Mouse (Mus musculus) hindbrain, embryonic 16.5 days (tissue): Measurements from ENCODE around the gene Gm29797. TPM values are rescaled to one million over a fixed set of nuclear protein-coding genes. Genes with fewer than 3 reads are reported as not detected.

Experiments used
- ATAC-seq: fragments of 200-750 bp; cut with Nextera tagmentation; 2 replicates; pipeline ENCODE4 v1.8.0; 2017; ENCODE audit warnings: moderate TSS enrichment, moderate library complexity
- H3K27ac ChIP-seq: fragments of 300-500 bp; sonication (generic); 2 replicates; pipeline ENCODE4 v1.5.1; 2014; ENCODE audit warnings: low read depth, mild to moderate bottlenecking, control low read depth, low read length, moderate library complexity
- H3K27me3 ChIP-seq: fragments of 300-500 bp; sonication (generic); replicated peaks from 2 replicates; pipeline ENCODE4 v1.6.1; 2014; ENCODE audit warnings: low read length; ENCODE audit not compliant: control insufficient read depth, insufficient read depth
- H3K36me3 ChIP-seq: fragments of 300-500 bp; sonication (generic); 2 replicates; pipeline ENCODE4 v1.6.1; 2014; ENCODE audit warnings: mild to moderate bottlenecking, low read length, moderate library complexity, mixed read lengths; ENCODE audit not compliant: control insufficient read depth, insufficient read depth
- H3K4me1 ChIP-seq: fragments of 300-500 bp; sonication (generic); 2 replicates; pipeline ENCODE4 v1.6.1; 2014; ENCODE audit warnings: low read depth, low read length; ENCODE audit not compliant: control insufficient read depth, insufficient read depth
- H3K4me2 ChIP-seq: fragments of 300-500 bp; sonication (generic); 2 replicates; pipeline ENCODE4 v1.6.1; 2014; ENCODE audit warnings: mild to moderate bottlenecking, low read length, control low read depth, moderate library complexity
- H3K4me3 ChIP-seq: fragments of 300-500 bp; sonication (generic); 2 replicates; pipeline ENCODE4 v1.5.1; 2014; ENCODE audit warnings: mild to moderate bottlenecking, low read length, control low read depth, moderate library complexity
- H3K9ac ChIP-seq: fragments of 300-500 bp; sonication (generic); 2 replicates; pipeline ENCODE4 v1.6.1; 2014; ENCODE audit warnings: low read depth, mild to moderate bottlenecking, control low read depth, low read length, moderate library complexity
- H3K9me3 ChIP-seq: fragments of 300-500 bp; sonication (generic); 2 replicates; pipeline ENCODE4 v1.6.1; 2014; ENCODE audit warnings: mild to moderate bottlenecking, low read length, moderate library complexity; ENCODE audit not compliant: control insufficient read depth
- WGBS: fragments of 180-500 bp; shearing (Covaris S2); extraction: QIAGEN DNeasy Blood & Tissue Kit; methylation state at CpG from one replicate; pipeline ENCODE4 v1.1.7; 2014; 5-methylcytosine and 5-hydroxymethylcytosine counted together
- polyA plus RNA-seq: library from polyadenylated mRNA; unstranded; fragments of >200 nt; fragmentation: Nextera tagmentation; extraction: Ambion mirVana; gene quantifications from 2 replicates; pipeline ENCODE4 v1.2.1, GENCODE M21; 2015

Gm29797 gene
- polyA plus RNA-seq, 1 experiment from 2014 or later, result not detected

DNA sequence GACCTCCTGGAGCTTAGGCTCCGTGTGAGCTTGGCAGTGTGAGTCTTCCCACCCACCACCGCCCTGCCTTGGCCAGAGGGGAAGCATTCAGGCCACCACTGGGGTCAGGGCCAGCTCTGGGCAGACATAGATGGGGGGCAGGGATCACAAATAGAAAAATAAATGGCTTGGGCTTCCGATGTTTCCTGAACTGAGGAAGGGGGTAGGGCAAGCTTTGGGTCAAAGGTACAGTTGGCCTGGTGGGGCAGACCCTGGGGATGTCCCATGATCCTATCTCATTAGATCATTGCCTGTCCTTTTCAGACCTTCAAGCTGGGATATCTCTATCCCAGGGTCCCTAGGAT lies 20.9 kb downstream of the Gm29797 start:
- Histone ChIP-seq H3K9ac (no peak overlapping the region), H3K36me3 (no peaks in the 10 kb centered on the region), H3K4me1 (peaks cover 19% of the 10 kb centered on the region), H3K9me3 (no peaks in the 10 kb centered on the region), H3K4me2 (no peak overlapping the region), H3K27me3 (peaks cover 2% of the 10 kb centered on the region), H3K27ac (no peak overlapping the region), H3K4me3 (no peak overlapping the region)
- WGBS, result 62% methylated on average over 3 of the region's 3 CpGs
- ATAC-seq, result no peak

DNA sequence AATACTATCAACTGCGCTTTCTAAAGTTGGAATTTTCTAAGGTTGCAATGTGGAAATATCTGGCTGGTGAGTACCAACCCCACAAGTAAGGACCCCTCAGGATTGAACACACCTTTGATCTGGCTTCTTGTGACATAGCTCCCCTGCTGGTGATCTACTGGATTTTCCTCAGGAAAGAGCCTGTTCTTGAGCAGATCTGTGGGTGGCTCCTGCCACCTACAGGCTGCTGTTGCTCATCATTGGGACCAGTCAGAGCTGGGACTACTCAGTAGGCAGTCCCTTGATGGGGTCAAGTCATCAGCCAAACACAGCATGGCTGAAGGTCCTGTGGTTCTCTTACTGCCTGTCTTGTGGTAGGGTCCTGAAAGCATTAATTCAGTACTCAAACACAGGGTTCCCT lies 21.9 kb downstream of the Gm29797 start:
- Histone ChIP-seq H3K4me1 (peaks cover 19% of the 10 kb centered on the region), H3K4me3 (no peak overlapping the region), H3K27me3 (no peaks in the 10 kb centered on the region), H3K9me3 (no peaks in the 10 kb centered on the region), H3K4me2 (no peak overlapping the region), H3K27ac (no peak overlapping the region), H3K36me3 (no peaks in the 10 kb centered on the region), H3K9ac (no peak overlapping the region)
- peak; percentile 65 for ATAC-seq
- 47% methylated on average over 1 of the region's 1 CpGs for WGBS

DNA sequence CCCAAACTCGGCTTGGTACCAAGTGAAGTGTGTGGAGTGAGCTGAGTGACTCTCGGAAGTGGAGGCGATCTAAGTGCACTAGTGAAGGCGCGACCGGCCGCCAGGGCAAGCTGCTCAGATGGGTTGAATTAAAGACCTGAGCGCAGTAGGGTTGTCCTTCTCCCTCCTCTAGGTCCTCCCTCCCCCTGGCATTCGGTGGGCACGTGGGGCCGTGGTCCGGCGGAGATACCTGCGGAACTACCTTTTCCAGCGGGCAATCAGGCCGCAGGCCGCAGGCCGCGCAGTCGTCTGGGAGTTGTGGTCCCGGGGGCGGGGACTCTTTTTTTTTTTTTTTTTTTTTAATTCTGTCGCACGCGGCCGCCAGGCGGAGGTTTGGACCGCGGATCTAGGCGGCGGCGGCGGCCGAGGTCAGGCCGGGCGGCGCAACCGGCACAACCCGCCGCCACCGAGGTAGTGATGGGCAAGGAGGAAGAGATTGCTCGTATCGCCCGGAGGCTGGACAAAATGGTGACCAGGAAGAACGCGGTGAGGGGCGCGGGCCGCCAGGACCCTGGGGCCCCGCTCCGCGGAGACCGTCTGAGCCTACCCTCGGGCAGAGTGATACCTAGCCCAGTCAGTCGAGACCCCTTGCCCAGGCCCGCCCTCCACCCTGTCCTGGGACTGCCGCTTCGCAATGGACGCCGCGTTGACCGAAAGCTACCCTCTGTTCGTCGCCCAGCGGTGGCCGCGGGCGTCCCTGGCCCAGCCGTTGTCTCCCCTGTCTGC lies 23.3 kb downstream of the Gm29797 start, which contains the start of gene Tcea2:
Gene Tcea2 (plus strand): TSS at position 360 of the 765 bp plus-strand sequence.
- H3K4me2 ChIP-seq, result peak within 1 kb of the TSS; percentile 90
- peak; percentile 62 for ATAC-seq
- peak within 1 kb of the TSS; percentile 76 for H3K9ac ChIP-seq
- peak within 1 kb of the TSS; percentile 52 for H3K4me3 ChIP-seq
- under 1% methylated on average over 53 of the region's 69 CpGs for WGBS
- peak within 1 kb of the TSS; percentile 45 for H3K27ac ChIP-seq
- peaks cover 19% of the 10 kb centered on the region for H3K4me1 ChIP-seq
- H3K36me3 ChIP-seq, result no peaks in the 10 kb centered on the region
- no peaks in the 10 kb centered on the region for H3K27me3 ChIP-seq
- no peaks in the 10 kb centered on the region for H3K9me3 ChIP-seq

DNA sequence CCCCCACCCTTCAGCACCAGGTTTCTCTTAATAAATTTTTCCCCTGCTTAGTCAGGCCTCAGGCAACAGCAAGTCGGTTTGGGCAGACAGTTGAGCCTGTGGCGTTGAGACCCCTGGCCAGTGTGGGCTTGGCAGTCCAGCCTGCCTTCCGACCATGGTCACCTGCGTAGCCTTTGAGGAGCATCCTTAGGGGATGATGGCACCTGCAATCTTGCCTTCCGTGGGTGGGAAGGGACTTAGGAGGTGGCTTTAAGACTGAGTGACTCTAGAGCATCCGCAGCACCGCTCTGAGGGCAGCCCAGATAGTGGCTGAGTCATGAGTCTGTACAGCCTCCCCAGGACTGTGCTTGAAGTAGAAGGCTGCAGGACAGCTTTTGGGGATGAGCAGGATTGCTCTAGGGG lies 23.9 kb downstream of the Gm29797 start:
- peak; percentile 29 for ATAC-seq

DNA sequence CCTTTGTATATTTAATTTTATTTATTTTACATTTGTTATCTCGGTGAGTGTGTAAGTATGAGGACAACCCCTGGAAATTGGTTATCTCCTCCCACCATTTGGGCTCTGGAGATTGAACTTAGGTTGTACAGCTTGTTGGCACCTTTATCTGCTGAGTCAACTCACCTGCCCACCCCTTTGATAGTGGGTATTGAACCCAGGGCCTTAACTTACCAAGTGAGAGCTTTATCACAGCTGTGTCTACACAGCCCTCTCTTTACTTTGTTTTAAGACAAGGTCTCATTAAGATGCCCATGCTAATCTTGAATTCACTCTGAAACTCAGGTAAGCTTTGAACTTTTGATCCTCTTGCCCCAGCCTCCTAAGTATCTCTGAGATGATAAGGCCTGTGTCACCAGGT lies 25.1 kb downstream of the Gm29797 start:
- WGBS, result 100% methylated on average over 1 of the region's 1 CpGs

More for the DNA sequence above, 23.9 kb downstream of the Gm29797 start:
- Histone ChIP-seq H3K27me3 (no peaks in the 10 kb centered on the region), H3K4me1 (peaks cover 16% of the 10 kb centered on the region), H3K4me3 (peak overlapping the region; percentile 52), H3K36me3 (no peaks in the 10 kb centered on the region), H3K9ac (peak overlapping the region; percentile 76), H3K4me2 (peak overlapping the region; percentile 90), H3K27ac (peak overlapping the region; percentile 45), H3K9me3 (no peaks in the 10 kb centered on the region)
- 7% methylated on average over 7 of the region's 7 CpGs for WGBS

DNA sequence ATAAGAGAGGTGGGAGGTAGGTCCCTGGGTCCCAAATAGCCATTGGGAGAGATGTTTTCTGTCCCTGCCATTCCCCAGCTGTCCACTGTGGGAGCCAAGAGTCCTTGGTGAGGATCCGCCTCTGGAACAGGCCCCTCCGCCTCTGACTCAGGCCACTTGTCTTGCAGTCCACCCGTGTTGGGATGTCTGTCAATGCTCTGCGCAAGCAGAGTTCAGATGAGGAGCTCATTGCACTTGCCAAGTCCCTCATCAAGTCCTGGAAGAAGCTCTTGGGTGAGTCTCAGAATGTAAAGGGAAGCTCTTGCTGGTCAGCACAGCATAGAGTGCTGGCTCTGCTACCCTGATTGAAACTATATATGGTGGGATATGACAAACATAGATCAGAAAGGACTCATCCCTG lies 26.5 kb downstream of the Gm29797 start:
- H3K27ac ChIP-seq, result no peak overlapping the region
- no peak for ATAC-seq
- H3K9ac ChIP-seq, result no peak overlapping the region
- no peaks in the 10 kb centered on the region for H3K27me3 ChIP-seq
- H3K4me2 ChIP-seq, result no peak overlapping the region
- 69% methylated on average over 4 of the region's 4 CpGs for WGBS
- H3K4me3 ChIP-seq, result no peak overlapping the region
- 0 out of 2 replicates have a peak, but pooled peaks cover 6% of the 10 kb centered on the region for H3K36me3 ChIP-seq
- no peaks in the 10 kb centered on the region for H3K9me3 ChIP-seq
- peaks cover 16% of the 10 kb centered on the region for H3K4me1 ChIP-seq

More for the DNA sequence above, 25.1 kb downstream of the Gm29797 start:
- H3K9me3 ChIP-seq, result no peaks in the 10 kb centered on the region
- no peaks in the 10 kb centered on the region for H3K27me3 ChIP-seq
- H3K4me3 ChIP-seq, result no peak overlapping the region
- no peak overlapping the region for H3K27ac ChIP-seq
- no peak overlapping the region for H3K4me2 ChIP-seq
- no peak for ATAC-seq
- H3K9ac ChIP-seq, result no peak overlapping the region
- no peaks in the 10 kb centered on the region for H3K36me3 ChIP-seq
- H3K4me1 ChIP-seq, result peaks cover 16% of the 10 kb centered on the region

DNA sequence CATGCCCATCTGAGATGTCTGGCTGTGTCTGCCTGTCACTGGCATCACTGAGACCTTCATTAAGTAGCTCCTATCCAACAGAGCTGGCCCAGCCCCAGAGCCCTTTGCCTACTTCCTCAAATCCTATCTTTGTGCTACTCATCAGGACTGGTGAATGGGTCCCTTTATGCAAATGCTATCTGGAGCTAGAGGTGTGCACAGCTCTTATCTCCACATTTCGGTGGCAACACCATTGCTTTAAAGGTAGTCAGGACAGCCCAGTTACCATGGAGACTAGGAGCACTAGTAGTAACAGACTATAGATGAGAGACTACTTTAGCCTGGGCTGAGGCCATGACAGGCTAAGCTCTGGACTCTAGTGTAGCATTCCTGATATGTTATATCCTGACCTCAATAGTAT lies 27.9 kb downstream of the Gm29797 start:
- 89% methylated on average over 1 of the region's 1 CpGs for WGBS
- H3K36me3 ChIP-seq, result peaks cover 9% of the 10 kb centered on the region; the same call in 1 of the 2 replicates
- peaks cover 11% of the 10 kb centered on the region for H3K4me1 ChIP-seq
- no peak for ATAC-seq
- H3K4me3 ChIP-seq, result no peak overlapping the region
- H3K4me2 ChIP-seq, result no peak overlapping the region
- no peaks in the 10 kb centered on the region for H3K27me3 ChIP-seq
- no peaks in the 10 kb centered on the region for H3K9me3 ChIP-seq
- no peak overlapping the region for H3K9ac ChIP-seq
- H3K27ac ChIP-seq, result no peak overlapping the region

DNA sequence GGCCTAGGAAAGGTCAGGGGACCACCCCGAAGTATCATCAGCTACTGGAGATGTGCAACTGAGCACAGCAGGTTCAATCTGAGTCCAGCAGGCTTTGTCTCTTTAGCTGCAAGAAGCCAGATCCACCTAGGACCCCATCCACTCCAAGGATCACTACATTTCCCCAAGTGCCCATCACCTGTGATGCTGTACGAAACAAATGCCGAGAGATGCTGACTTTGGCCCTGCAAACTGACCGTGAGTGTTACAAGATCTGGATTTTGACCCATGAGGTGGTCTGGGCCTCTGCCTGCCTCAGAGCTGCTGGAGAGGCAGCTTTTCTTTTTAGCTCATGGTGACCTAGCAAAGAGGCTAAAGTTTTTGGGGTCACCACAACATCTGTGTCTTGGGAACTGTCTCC lies 28.9 kb downstream of the Gm29797 start:
- WGBS, result 93% methylated on average over 4 of the region's 4 CpGs
- H3K4me2 ChIP-seq, result no peak overlapping the region
- H3K4me1 ChIP-seq, result peaks cover 8% of the 10 kb centered on the region
- ATAC-seq, result no peak
- no peaks in the 10 kb centered on the region for H3K27me3 ChIP-seq
- no peak overlapping the region for H3K4me3 ChIP-seq
- H3K27ac ChIP-seq, result no peak overlapping the region
- H3K36me3 ChIP-seq, result peaks cover 9% of the 10 kb centered on the region; the same call in 1 of the 2 replicates
- H3K9me3 ChIP-seq, result no peaks in the 10 kb centered on the region
- no peak overlapping the region for H3K9ac ChIP-seq

DNA sequence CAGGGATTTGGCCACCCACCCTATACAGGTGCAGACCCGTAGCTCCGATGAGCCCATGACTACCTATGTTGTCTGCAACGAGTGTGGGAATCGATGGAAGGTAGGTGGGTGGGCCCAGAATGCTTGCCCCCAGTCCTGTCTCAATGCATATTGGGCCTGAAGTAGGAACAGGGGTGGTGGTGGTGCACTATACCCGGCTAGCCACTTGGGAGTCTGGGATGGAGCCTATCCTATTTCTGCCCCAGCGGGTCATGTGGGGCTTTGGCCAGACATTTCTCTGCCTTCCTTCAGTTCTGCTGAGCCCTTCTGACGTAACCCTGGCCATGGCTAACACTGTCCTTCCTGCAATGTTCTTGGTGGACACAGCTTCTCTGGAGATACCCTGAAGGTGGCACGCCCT lies 30.8 kb downstream of the Gm29797 start:
- ATAC-seq, result no peak
- Histone ChIP-seq H3K27ac (no peak overlapping the region), H3K9ac (no peak overlapping the region), H3K27me3 (no peaks in the 10 kb centered on the region), H3K4me2 (no peak overlapping the region), H3K9me3 (no peaks in the 10 kb centered on the region), H3K36me3 (peaks cover 9% of the 10 kb centered on the region; the same call in 1 of the 2 replicates), H3K4me1 (peaks cover 5% of the 10 kb centered on the region), H3K4me3 (no peak overlapping the region)
- 96% methylated on average over 8 of the region's 8 CpGs for WGBS
